Mouse (Mus musculus) brain, adult 2 months (tissue): ENCODE data around the gene Polr1a.

ENCODE experiments used
- DNase-seq: peaks from one replicate; pipeline ENCODE4 v3.0.0; 2011; ENCODE audit warnings: low read depth, low spot score

Gene Polr1a

GRCm38 (mm10) chr6:71908481-71909381, at the start of gene Polr1a, which contains the start of gene Ptcd3:
Gene Polr1a, plus strand, starts transcription at chr6:71909053.
Gene Ptcd3, minus strand, starts transcription at chr6:71908750.
- DNase-seq, result peak; percentile 97

GRCm38 (mm10) chr6:71867751-71868150, 41.1 kb upstream of the Polr1a start:
- DNase-seq, result peak; percentile 13

DNA sequence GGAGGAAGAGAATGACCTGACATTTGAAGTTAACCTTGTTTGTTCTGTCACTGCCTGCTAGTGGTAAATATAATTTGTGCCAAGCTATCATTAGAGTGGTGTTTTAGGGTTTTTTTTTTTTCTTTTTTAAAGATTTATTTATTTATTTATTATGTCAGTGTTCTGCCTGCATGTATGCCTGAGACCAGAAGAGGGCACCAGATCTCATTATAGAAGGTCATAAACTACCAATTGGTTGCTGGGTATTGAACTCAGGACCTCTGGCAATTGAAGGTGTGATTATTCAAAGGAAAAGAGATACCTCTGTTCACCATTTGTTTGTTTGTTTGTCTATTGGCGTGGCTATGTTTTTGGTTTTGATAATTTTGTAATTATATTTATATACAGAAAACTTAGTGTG, 40.0 kb upstream of the Polr1a start:
- DNase-seq, result peak; percentile 20

- DNase-seq, result no peak
Observed at GRCm38 (mm10) chr6:71871396-71871795, 37.5 kb upstream of the Polr1a start.

DNA sequence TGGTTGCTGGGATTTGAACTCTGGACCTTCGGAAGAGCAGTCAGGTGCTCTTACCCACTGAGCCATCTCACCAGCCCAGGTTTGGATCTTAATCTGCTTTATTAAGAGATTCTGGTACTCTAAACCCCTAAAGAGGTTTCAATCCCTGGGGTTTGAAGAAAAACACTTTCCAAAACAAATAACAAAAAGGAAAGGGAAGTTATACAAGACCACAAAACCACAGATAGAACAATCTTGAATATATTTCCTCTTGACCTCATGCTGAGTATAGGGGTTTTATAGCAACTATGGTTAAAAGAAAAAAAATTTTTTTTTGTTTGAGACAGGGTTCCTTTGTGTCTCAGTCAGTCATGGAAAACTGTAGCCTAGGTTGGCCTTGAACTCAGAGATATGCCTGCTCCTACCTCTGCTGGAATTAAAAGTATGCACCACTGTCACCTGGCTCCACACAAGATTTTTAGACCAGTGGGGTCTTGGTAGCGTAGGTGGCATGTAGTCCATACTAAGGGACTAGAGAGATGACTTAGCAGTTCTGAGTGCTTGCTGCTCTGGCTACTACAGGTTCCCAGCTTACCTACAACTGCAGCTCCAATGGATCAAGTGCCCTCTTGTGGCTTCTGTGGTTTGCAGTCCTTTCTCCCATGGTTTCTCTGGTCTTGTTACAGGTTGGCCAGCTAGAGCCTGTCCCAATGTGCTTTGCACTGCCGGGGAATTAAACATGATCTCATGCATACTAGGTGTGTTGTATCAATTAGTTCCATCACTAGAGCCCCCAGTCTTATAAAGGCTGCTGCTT, 30.7 kb upstream of the Polr1a start:
- peak; percentile 18 for DNase-seq

GRCm38 (mm10) chr6:71893263-71893662, 15.6 kb upstream of the Polr1a start:
- no peak for DNase-seq

DNA sequence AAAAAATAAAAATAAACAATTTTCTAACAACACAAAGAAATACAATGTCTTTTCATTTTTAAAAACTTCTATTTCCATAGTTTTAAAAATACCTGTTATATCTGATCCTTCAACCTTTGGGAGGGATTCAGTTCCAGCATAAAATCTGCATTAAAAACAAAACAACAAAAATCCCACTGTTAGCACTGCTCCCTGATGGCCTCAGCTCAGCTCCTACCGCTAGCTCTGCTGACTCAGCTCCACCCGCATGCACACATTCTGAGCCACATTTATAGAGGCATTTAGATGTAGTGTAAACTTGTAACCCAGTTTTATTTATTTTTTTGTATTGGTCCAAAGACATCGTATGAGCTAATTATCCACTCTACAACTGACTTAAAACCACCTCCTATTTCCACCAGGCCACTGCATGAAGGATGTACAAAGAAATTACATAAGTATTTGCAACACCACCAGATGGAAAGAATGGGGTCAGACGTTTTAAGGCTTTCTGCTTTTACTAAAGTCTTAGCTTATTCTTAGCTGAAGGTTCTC, 1.1 kb upstream of the Polr1a start:
- no peak for DNase-seq

DNA sequence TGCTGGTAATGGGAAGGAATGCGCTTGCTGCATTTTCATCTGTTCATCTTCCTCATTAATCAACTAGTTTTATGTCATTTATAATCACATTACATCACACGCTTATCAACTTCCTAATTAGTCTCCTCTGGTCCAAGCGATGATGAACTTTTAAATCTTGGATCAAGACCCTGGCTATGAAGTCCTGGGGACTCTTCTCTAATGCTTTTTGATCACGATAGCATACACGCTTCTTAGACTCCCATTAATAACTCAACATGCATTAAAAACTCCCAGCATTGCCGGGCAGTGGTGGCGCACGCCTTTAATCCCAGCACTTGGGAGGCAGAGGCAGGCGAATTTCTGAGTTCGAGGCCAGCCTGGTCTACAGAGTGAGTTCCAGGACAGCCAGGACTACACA, 531 bp downstream of the Polr1a start:
- DNase-seq, result no peak

- no peak for DNase-seq
Observed at GRCm38 (mm10) chr6:71909840-71910239, 987 bp downstream of the Polr1a start.

GRCm38 (mm10) chr6:71911686-71912450, 3.0 kb downstream of the Polr1a start:
- DNase-seq, result no peak

DNA sequence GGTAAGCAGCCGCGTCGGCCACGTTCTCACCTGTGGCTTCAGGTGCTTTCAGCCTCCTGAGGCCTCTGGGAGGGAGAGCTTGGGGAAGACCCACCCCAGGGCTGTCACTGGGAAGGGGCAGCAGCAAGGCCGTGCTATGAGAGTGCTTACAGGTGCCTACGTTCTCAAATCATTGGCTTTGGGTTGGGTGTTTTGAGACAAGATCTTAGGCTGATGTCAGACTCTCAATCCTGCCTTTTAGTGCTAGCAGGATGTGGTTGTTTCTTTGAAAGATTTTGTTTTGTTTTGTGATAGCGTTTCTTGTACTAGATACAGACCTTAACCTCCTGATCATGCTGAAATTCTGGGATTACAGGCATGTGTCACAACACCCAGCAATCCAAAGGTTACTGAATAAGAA, 11.9 kb downstream of the Polr1a start:
- DNase-seq, result no peak

DNA sequence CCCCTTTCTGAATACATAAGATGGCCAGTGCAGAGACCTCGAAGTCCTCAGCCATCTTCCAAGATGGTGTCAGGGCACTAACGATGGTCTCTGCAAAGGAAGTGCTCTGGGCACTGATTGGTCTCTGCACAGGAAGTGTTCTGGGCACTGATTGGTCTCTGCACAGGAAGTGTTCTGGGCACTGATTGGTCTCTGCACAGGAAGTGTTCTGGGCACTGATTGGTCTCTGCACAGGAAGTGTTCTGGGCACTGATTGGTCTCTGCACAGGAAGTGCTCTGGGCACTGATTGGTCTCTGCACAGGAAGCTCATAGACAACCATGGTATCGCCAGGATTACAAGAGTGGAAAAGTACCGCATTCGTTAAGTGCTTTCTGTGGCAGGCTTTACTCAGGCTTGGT, 16.4 kb downstream of the Polr1a start:
- DNase-seq, result peak; percentile 24

DNA sequence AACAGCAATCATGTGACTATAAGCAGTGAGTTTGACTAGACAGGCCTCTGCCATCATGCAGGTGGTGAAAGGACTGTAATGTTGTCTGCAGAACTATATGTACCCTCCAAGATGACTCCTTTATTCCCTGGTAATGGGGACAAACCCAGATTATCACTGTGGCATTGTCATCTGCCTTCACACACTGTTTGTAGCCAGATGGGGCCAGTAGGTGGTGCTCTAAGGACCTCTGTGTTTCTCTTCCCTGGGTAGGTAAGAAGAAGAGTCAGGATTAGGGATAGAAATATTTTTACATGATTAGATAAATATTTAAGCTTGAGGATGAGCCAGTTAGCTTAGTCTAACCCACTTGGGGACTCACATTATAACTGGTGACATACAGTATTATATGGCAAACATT, 19.1 kb downstream of the Polr1a start:
- peak; percentile 86 for DNase-seq

DNA sequence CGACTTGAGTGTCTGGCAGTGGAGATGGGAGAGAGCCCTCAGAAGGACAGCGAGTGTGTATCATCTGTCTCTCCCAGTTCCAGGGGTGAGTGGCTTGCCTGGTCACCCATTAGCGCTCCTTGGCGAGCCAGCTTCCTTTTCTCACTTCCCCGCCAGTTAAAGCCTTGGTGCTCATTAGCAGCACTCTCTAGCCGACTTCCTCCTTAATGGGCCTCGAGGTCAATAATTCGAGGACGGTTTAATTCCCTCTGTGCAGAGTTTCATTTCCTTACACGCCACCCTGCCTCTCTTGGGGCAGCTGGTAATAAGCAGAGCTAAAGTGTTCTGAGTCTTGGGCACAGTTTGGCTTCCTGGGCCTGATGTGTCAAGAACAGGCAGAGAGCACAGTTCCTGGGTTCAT, 21.2 kb downstream of the Polr1a start:
- DNase-seq, result peak; percentile 47

GRCm38 (mm10) chr6:71930830-71931437, 22.1 kb downstream of the Polr1a start:
- no peak for DNase-seq

GRCm38 (mm10) chr6:71932347-71932746, 23.5 kb downstream of the Polr1a start:
- no peak for DNase-seq

DNA sequence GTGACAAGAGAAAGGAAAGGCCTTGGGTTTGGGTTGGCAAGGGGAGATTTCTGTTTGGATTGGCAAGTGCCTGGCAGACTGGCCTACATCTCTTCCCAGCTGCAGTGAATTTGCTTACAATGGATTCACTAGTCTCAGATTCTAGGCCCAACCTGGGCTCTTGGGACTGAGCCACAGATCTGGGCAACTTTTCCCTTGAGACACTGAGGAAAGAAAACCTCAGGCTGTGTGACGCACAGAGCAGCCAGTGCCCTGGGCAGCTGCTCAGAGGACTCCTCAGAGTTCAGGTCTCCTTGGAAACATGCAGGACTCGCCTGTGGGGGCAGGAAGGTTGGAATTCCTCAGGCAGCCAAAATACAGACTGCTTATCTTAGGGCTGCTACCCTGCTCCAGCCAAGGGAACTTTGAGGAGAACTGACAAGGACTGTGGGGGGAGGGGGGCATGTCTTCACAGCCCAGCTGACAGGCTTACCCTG, 25.3 kb downstream of the Polr1a start:
- DNase-seq, result peak; percentile 15

GRCm38 (mm10) chr6:71935737-71936136, 26.9 kb downstream of the Polr1a start:
- DNase-seq, result no peak

DNA sequence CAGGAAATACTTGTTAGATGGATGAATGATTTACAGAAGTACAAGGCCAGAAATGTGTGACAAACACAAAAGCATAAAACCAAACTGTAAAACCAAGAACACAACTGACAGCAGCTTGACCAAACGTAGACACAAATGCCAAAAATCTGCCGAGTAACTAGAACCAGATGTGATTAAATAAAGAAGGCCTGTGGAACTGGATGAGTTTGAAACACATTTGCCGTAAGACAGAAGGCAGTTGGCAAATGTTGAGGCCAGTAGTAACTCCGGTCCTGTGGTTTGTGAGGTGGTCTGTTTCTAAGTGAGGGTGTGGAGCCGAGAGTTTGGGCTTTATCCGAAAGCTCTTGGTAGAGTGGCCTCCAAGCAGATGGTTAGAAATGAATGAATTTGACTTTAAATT, 32.1 kb downstream of the Polr1a start:
- no peak for DNase-seq

DNA sequence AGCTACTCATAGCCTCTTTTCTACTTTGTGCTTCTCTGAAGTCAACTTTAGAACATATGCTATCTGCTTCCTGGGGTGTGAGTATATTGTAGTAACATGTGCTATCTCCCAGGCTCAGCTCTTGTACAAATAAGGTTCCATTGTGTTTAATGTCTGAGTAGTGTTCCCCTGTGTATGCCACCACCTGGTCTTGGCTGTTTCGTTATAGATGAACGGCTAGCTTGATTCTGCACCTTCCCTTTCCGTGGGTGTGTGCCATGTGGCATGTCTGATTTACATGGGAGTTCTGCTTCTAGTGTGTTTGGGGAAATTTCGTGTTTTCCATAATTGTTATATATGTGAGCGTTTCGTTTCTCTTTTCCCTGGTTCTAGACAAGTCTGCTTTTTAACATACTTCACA, 36.2 kb downstream of the Polr1a start:
- DNase-seq, result peak; percentile 35

DNA sequence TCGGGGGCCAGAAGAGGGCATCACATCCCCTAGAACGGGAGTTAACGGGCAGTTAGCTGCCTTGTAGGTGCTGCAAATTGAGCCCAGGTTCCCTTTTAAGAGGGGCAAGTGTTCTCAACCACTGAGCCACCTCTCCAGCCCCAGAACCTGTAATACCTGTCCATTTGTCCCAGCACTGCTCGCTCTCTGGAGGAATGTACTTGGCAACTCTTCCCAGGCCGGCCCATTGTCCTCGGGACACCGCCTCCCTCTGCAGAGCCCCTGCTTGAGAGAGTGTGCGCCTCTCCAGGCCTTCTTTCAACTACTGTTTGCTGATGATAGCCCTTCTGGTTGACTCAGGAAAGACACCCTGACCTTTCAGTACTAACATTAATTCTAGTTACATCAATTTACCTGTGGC, 37.3 kb downstream of the Polr1a start:
- DNase-seq, result no peak
